Mouse (Mus musculus) right cerebral cortex, adult 18-20 months (tissue): ENCODE measurements around the gene Dhx8.

ENCODE experiments used
- DNase-seq: peaks from one replicate; pipeline ENCODE4 v3.0.0; 2022; ENCODE audit warnings: mixed read lengths

The Dhx8 gene

DNA sequence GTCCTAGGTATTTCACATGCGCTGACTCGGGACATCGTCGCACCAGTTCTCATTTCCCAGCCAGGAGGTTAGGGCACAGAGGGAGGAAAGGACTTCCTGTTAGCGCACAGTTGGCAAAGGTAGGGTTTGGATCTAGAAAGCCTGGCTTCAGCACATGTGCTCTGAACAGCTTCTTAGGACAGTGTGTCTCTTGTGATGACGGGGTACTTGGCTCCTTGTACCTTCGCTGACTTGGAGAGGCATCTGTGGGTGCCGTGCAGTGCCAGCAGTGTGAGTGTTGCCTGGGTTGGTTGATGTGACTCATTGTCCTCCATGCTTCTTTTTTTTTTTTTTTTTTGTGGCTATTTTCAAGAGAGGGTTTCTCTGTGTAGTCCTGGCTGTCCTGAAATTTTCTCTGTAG lies 23.9 kb downstream of the Dhx8 start:
- peak; percentile 47 for DNase-seq

DNA sequence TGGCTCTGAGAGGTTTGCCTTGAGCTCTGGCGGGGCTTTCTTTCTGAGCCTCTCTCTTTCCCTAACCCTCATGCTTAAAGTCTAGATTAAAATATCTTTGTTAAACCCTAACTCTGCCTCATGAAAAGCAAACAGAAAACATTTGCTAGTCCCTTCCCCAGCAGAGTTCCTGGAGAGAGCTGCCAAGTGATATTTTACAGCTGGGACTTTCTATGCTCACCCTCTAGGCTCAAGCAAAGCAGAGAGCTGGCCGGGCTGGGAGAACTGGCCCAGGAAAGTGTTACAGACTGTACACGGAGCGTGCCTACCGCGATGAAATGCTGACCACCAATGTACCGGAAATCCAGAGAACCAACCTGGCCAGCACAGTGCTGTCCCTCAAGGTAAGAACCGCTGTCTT lies 24.6 kb downstream of the Dhx8 start:
- DNase-seq = no peak

DNA sequence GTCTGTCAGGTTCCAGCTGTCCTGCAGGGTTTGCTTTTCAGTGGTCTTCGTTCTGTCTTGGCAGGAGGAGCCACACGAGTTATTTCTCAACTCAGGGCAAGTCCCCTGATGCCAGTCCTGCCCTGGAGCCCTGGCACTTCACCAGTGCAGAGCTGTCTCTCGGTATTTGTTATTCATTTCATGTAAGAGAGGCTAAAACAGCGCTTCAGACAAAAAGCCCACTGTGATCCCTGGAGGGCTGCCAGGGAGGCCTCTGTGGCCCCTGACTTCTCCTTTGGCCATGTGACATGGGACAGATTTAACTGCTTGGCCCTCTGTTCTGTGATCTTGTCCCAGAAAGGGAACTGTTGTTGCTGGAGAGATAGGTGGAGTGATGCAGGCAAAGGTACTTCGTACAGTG lies 25.7 kb downstream of the Dhx8 start:
- DNase-seq = peak; percentile 54

GRCm38 (mm10) chr11:101759530-101759929 lies 26.8 kb downstream of the Dhx8 start:
- DNase-seq = no peak

DNA sequence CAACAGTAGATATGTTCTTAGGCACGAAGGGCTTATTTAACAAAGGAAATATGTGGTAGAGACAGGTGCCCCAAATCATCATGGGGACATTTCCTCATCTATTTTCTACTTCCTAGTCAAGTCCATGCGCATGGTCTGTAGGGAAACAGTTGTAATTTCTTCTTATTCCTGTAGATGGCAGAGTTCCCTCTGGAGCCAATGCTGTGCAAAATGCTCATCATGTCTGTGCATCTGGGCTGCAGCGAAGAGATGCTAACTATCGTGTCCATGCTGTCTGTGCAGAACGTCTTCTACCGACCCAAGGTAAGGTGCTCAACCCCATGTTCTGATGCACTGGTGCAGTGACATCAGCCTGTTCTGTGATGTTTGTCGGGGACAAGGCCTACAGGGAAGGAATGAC lies 31.0 kb downstream of the Dhx8 start:
- DNase-seq = peak; percentile 52

- no peak for DNase-seq
These were observed 31.8 kb downstream of the Dhx8 start for GRCm38 (mm10) chr11:101764546-101764945.

GRCm38 (mm10) chr11:101767326-101767725 lies 34.6 kb downstream of the Dhx8 start:
- no peak for DNase-seq

GRCm38 (mm10) chr11:101768721-101769120 lies 36.0 kb downstream of the Dhx8 start:
- no peak for DNase-seq

DNA sequence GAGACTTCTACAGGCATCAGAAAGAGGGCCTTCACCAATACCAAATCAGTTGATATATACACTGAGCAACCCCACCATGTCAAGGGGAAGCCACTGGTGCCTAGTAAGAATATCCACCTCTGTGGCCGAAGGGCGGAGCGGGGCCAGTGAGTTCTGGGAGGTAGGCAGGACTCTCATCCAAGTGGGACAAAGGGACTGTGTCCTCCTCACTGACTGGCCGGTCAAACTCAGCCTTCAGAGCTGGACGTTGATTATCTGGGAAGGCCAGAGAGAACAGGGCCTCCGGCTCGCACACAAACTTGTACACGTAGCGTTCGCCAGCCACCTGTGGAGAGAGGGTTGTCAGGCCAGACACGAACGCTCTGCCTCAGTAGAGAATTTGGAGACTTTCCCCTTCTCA lies 37.5 kb downstream of the Dhx8 start:
- DNase-seq = no peak

DNA sequence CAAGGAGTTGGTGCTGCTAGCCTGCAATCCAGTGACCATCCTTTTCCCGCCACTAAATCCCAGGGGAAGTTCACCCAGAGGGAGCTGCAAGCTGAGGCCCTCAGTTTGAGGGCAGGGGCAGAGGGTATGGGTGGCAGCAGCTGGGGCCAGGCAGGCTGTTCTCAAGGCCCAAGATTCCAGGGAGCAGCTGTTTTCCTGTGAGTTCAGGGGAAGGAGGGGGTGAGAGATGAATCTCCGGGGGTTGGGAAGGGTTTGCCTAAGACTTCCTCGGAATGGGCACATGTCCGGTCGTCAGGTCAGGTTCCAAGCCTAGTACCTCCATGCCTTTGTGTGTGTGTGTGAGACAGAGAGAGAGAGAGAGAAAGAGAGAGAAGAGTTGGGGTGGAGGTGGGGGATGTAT lies 39.3 kb downstream of the Dhx8 start:
- DNase-seq = no peak

DNA sequence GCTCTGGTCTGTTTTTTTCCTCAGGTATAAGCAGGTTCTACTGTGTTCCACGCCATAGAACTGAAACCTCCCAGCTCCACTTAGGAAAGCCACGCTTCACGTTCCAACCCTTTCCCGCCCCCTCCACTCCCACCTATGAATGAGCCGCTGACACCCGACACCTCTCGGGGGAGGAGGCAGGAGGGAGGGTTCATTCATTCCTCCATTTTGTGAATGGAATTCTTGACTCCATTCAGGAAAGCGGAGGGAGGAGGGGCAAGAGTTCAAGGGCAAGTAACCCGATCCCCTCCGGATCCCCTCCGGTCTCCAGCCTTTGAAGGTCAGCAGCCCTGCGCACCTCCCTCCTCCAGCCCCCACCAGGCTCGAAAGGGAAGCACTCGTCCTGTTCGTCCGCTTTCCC lies 39.7 kb downstream of the Dhx8 start:
- DNase-seq = no peak

- DNase-seq = no peak
These were observed 44.1 kb downstream of the Dhx8 start for GRCm38 (mm10) chr11:101776846-101777245.

- peak; percentile 31 for DNase-seq
These were observed 50.4 kb downstream of the Dhx8 start for GRCm38 (mm10) chr11:101783135-101783534.

GRCm38 (mm10) chr11:101783584-101783983 lies 50.9 kb downstream of the Dhx8 start:
- DNase-seq = no peak

DNA sequence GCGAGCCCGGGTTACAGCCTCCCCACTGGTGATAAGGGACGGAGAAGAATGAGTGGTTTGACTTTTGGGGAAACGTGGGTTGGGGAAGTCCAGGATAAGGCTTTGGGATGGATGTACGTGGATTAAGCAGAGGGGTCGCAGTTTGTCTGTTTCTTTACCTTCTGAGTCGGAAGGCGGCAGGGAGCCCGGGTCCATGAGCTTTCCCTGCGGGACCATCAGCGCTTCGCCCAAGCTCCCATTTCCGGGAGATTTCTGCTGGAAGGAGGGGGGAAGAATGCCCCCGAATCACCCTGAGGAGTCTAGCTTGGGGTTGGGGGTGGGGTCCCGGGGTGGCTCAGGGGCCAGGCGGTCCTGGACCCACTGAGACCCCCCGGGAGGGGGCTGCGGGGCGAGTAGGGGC lies 51.4 kb downstream of the Dhx8 start:
- no peak for DNase-seq

DNA sequence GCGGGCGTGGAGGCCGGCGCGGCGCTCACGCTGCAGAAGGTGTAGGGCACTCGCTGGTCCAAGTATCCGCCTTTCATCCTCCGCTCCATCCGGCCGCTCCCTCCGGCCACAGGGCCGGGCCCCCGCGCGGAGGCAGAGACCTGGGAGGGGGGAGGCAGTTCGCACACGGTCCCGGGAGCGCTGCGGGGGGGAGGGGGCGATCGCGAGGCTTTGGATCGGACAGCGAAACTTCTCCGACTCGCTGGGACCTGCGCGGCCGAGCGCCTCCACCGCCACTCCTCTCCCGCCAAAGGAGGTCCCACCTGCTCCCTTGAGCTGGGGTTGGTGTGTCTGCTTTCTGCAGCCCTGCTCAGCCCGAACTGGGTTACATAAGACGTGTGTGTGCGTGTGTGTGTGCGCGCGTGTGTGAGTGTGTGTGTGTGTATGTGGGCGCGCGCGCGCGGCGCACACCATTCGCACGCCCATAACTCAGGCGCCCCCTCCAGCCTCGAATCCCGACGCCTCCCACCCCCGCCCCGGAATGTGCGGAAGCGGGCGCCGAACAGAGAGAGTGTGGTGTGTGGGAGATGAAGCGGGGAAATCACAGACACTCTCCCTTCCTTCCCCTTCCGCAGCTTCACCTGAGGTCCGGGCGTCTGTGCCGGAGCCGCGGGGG lies 51.9 kb downstream of the Dhx8 start:
- DNase-seq = peak; percentile 52

- DNase-seq = peak; percentile 91
These were observed 52.6 kb downstream of the Dhx8 start, which contains the start of gene Etv4 for GRCm38 (mm10) chr11:101785143-101785851. Gene Etv4 (minus strand): TSS chr11:101785371.

- DNase-seq = no peak
These were observed 53.1 kb downstream of the Dhx8 start for GRCm38 (mm10) chr11:101785852-101786205.

GRCm38 (mm10) chr11:101786651-101787050 lies 53.9 kb downstream of the Dhx8 start:
- no peak for DNase-seq

- DNase-seq = no peak
These were observed 54.7 kb downstream of the Dhx8 start for GRCm38 (mm10) chr11:101787432-101787831.

DNA sequence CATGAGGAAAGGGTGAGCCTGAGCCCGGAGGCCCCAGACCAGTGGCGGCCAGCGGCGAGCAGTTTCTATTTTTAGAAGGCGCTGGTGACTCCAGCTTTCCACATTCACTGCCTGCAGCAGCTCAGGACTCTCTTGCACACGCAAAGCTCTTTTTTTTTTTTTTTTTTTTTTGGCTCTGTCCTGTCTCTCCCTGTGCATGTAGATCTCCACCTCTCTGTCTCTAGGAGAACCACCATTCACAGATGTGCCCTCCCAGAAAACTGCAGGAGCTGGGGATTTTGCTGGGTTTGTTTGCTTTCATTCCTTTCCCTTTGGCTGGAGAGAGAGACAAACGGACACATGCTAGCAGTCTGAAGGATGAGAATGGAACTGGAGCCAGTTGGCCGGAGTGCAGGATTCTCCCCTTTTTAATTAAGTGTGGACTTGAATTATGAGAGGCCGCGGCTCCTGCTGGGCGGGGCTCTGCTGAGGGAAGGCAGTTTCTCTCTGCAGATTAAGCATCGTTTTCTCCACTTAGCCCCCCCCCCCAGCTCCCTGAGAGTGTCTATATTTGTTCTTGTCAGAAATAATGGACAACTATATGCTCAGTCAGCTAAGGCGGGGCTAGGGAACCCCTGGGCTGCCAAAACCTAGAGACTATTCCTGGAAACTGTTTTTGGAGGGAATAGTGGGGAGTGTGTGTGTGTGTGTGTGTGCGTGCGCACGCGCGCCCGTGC lies 58.2 kb downstream of the Dhx8 start:
- DNase-seq = no peak

GRCm38 (mm10) chr11:101797355-101797754 lies 64.6 kb downstream of the Dhx8 start:
- DNase-seq = no peak

DNA sequence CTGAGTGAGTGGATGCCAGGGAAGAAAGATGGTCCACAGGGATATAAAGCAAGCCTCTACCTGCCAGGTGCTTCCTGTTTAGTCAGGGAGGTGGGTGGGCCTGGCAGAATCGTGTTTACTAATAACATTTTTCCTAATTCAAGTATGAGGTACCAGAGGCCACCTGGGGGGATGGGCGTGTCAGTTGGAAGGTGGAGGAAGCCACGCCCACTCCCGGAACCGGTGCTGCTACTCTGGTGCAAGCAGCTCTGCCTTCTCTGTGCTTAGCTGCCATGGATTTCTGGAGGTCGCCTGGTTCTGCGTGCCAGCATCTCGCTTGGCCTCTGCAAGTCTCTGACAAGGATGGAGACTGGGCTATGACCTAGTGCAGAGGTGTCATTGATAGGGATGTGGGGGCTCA lies 65.4 kb downstream of the Dhx8 start:
- DNase-seq = no peak

GRCm38 (mm10) chr11:101801386-101801785 lies 68.7 kb downstream of the Dhx8 start:
- DNase-seq = no peak
